Mouse (Mus musculus): ENCODE measurements around the gene Setd7.

DNA sequence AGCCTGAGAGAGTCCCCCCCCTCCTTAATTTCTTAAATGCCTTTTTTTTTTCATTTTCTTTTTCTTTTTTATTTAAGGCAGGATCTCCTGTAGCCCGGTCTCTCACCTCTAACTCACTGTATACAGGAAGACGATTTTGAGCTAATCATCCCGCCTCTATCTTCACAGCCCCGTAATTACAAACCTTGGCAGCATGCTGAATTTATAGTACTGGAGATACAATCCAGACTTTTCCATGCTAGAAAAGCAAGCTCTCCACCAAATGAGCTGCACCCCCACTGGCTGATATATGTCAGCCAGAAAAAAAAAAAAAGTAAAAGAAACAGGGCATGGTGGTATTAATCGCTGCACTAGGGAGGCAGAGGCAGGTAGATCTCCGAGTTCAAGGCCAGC lies 1.3 kb upstream of the Setd7 start:
- no peak for TF ChIP-seq EP300 (IDR thresholded peaks at IDR 0.05; ENCODE audit: low read depth)
- TF ChIP-seq CTCF (IDR thresholded peaks at IDR 0.05; ENCODE audit: low read depth), result no peak

Data from liver, postnatal 0 days (tissue).